Mouse (Mus musculus): ENCODE measurements at regions not wholly inside any gene's neighbourhood (a gene's known extent, or its start where the extent isn't known, plus 50 kb on each side); places are given as distances from the start of the nearest gene placed in this dataset.

GRCm38 (mm10) chr8:25324731-25325130 lies 500.6 kb upstream of the Adam5 start:
- Histone ChIP-seq H3K27me3 (replicated peaks; ENCODE audit: control insufficient read depth, insufficient read depth, low read length) (no peaks in the 10 kb centered on the region), H3K4me3 (ENCODE audit: low read depth, low read length) (no peak overlapping the region), H3K9me3 (ENCODE audit: control insufficient read depth, low read length) (no peaks in the 10 kb centered on the region), H3K4me2 (ENCODE audit: low read length) (no peak overlapping the region), H3K27ac (ENCODE audit: low read depth) (no peak overlapping the region), H3K4me1 (replicated peaks; ENCODE audit: control insufficient read depth, insufficient read depth, low read length) (no peaks in the 10 kb centered on the region; the same call in 1 of the 2 replicates), H3K36me3 (ENCODE audit: control insufficient read depth, insufficient read depth, low read length) (no peaks in the 10 kb centered on the region), H3K9ac (ENCODE audit: low read length) (no peak overlapping the region)
- no peak for DNase-seq (ENCODE audit: low spot score)
- WGBS: 79% methylated on average over 9 of the region's 9 CpGs
- ATAC-seq (replicated peaks; ENCODE audit: low FRiP score, low TSS enrichment, low read depth): no peak

DNA sequence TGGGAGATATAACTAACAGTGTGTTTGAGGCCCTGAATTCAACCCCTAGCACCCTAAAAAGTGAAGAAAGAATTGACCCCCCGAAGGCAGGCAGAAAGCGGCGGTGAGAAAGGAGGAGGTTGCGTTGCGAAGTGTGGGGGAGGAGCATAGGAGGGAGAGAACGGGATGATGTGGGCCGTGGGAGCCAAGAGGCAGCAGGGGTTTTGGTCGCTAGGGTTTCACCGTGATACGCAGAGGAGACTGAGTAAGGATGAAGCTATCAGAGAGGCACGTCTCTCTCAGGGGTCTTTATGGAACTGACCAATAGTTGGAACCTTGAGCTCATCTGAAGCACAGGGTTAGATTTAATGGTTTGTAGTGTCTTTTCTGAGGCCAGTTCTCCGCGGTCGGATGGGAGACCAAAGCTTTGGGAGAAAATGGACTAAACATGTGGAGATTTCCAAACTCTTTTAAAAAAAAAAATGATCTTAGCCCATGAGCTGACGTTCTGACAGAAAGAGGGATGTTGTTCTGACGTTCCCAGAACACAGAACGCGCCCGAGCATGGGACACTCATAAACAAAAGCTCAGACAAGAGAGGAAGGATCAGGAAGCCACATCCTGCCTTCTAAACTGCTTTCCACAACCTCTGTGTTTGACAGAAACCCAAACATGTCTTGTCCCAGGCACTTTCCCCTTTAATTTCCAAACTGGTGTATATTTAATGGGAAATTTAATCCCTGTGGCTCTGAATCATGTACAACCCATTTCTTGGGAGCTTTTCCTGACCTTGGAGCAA lies 499.7 kb upstream of the Adam5 start:
- Histone ChIP-seq H3K27ac (ENCODE audit: low read depth) (no peak overlapping the region; the same call in 1 of the 2 replicates), H3K36me3 (ENCODE audit: control insufficient read depth, insufficient read depth, low read length) (no peaks in the 10 kb centered on the region), H3K4me2 (ENCODE audit: low read length) (peak overlapping the region; percentile 4; the same call in 1 of the 2 replicates), H3K4me1 (replicated peaks; ENCODE audit: control insufficient read depth, insufficient read depth, low read length) (no peaks in the 10 kb centered on the region; the same call in 1 of the 2 replicates), H3K9me3 (ENCODE audit: control insufficient read depth, low read length) (no peaks in the 10 kb centered on the region), H3K4me3 (ENCODE audit: low read depth, low read length) (no peak overlapping the region), H3K27me3 (replicated peaks; ENCODE audit: control insufficient read depth, insufficient read depth, low read length) (no peaks in the 10 kb centered on the region), H3K9ac (ENCODE audit: low read length) (no peak overlapping the region)
- WGBS: 34% methylated on average over 19 of the region's 19 CpGs
- ATAC-seq (replicated peaks; ENCODE audit: low FRiP score, low TSS enrichment, low read depth) (no peak), DNase-seq (ENCODE audit: low spot score) (no peak)

- Histone ChIP-seq H3K9me3 (ENCODE audit: control insufficient read depth, low read length) (no peaks in the 10 kb centered on the region), H3K27me3 (replicated peaks; ENCODE audit: control insufficient read depth, insufficient read depth, low read length) (no peaks in the 10 kb centered on the region), H3K36me3 (ENCODE audit: control insufficient read depth, insufficient read depth, low read length) (no peaks in the 10 kb centered on the region), H3K4me1 (replicated peaks; ENCODE audit: control insufficient read depth, insufficient read depth, low read length) (no peaks in the 10 kb centered on the region), H3K4me2 (ENCODE audit: low read length) (no peak overlapping the region), H3K9ac (ENCODE audit: low read length) (no peak overlapping the region), H3K27ac (ENCODE audit: low read depth) (no peak overlapping the region), H3K4me3 (ENCODE audit: low read depth, low read length) (no peak overlapping the region)
- WGBS: 85% methylated on average over 4 of the region's 4 CpGs
- no peak for DNase-seq (ENCODE audit: low spot score)
- no peak for ATAC-seq (replicated peaks; ENCODE audit: low FRiP score, low TSS enrichment, low read depth)
Measured at GRCm38 (mm10) chr8:25316383-25316782, 492.2 kb upstream of the Adam5 start.

DNA sequence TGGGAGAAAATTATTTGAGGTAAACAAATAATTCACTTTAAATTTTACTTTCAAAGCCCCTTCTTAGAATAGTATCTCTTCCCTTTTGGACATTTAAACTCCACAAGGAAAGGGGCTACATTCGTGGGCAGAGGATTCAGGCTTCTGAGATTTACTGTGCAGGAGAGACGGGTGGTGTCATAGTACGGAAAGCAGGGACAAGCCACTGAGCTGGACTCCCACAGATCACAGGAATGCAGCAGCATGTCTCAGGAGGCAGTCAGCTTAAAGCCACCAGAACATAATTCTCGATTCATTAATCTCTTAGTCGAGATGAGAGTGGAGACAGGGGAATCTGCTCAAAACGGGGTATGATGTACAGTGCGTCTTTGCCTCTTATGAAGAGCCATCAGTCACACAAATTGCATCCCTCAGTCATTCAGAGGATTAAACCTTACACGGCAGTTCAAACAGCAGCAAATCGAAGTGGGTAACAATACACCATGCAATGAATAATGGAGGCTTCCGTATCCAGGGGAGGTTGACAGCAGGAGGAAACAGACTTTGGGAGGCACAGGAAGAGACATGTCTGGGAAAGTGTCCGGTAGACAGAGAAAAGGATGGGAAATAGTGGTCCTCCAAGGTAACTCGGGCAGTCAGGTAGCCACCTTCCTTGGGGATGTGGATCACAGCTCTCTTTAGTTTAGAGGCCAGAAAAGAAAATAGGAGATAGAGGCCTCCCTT lies 487.8 kb upstream of the Adam5 start:
- ATAC-seq (replicated peaks; ENCODE audit: low FRiP score, low TSS enrichment, low read depth) (no peak), DNase-seq (ENCODE audit: low spot score) (no peak)
- Histone ChIP-seq H3K4me3 (ENCODE audit: low read depth, low read length) (no peak overlapping the region), H3K9ac (ENCODE audit: low read length) (no peak overlapping the region), H3K9me3 (ENCODE audit: control insufficient read depth, low read length) (no peaks in the 10 kb centered on the region), H3K27ac (ENCODE audit: low read depth) (no peak overlapping the region), H3K4me2 (ENCODE audit: low read length) (no peak overlapping the region), H3K36me3 (ENCODE audit: control insufficient read depth, insufficient read depth, low read length) (no peaks in the 10 kb centered on the region), H3K4me1 (replicated peaks; ENCODE audit: control insufficient read depth, insufficient read depth, low read length) (no peaks in the 10 kb centered on the region), H3K27me3 (replicated peaks; ENCODE audit: control insufficient read depth, insufficient read depth, low read length) (no peaks in the 10 kb centered on the region)
- WGBS: 49% methylated on average over 12 of the region's 12 CpGs

DNA sequence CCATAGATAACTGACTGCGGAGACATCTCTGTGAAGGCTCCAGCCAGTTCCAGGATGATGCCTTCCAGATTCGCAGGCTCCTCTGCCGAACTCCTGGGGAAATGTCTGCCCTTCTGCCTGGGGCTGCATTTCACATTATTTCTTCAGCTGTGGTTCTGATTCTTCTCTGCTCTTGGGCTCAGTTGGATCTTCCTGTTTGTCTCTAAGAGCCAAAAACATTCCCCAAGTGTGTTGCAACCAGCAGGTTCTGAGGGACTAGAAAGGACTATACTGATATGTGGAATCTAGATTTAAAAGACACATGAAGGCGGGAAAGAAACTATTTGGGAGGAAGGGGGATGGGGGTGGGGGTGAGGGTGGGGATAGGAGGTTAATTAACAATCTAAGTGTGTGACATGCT lies 483.8 kb upstream of the Adam5 start:
- no peaks in the 10 kb centered on the region; the same call in 1 of the 2 replicates for H3K4me1 ChIP-seq (replicated peaks; ENCODE audit: control insufficient read depth, insufficient read depth, low read length)
- no peak overlapping the region for H3K4me3 ChIP-seq (ENCODE audit: low read depth, low read length)
- no peaks in the 10 kb centered on the region for H3K27me3 ChIP-seq (replicated peaks; ENCODE audit: control insufficient read depth, insufficient read depth, low read length)
- no peak for ATAC-seq (replicated peaks; ENCODE audit: low FRiP score, low TSS enrichment, low read depth)
- no peak overlapping the region for H3K4me2 ChIP-seq (ENCODE audit: low read length)
- no peak overlapping the region for H3K27ac ChIP-seq (ENCODE audit: low read depth)
- no peaks in the 10 kb centered on the region for H3K9me3 ChIP-seq (ENCODE audit: control insufficient read depth, low read length)
- H3K36me3 ChIP-seq (ENCODE audit: control insufficient read depth, insufficient read depth, low read length): no peaks in the 10 kb centered on the region
- H3K9ac ChIP-seq (ENCODE audit: low read length): no peak overlapping the region
- 86% methylated on average over 4 of the region's 4 CpGs for WGBS
- DNase-seq (ENCODE audit: low spot score): no peak

DNA sequence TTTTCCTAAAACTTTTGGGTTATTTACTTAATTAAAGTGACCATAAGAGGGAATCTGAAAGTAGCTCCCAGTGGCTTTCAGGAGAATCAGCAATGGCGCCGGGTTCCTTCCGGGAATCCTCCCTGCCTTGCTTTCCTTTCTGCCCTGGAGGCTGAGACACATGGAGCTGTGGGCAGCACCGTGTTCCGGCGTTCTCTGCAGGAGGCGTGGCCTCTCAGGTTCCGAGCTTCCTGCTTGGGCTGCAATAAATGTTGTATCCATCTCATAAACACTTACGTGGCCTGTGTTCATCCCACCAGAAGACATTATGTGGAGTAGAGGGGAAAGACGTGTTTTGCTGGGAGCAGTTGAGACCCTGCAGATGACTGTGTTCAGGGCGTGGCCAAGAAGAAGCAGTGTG lies 483.3 kb upstream of the Adam5 start:
- Histone ChIP-seq H3K9me3 (ENCODE audit: control insufficient read depth, low read length) (no peaks in the 10 kb centered on the region), H3K4me1 (replicated peaks; ENCODE audit: control insufficient read depth, insufficient read depth, low read length) (no peaks in the 10 kb centered on the region; the same call in 1 of the 2 replicates), H3K27ac (ENCODE audit: low read depth) (no peak overlapping the region), H3K4me2 (ENCODE audit: low read length) (no peak overlapping the region), H3K36me3 (ENCODE audit: control insufficient read depth, insufficient read depth, low read length) (no peaks in the 10 kb centered on the region), H3K9ac (ENCODE audit: low read length) (no peak overlapping the region), H3K4me3 (ENCODE audit: low read depth, low read length) (no peak overlapping the region), H3K27me3 (replicated peaks; ENCODE audit: control insufficient read depth, insufficient read depth, low read length) (no peaks in the 10 kb centered on the region)
- DNase-seq (ENCODE audit: low spot score) (no peak), ATAC-seq (replicated peaks; ENCODE audit: low FRiP score, low TSS enrichment, low read depth) (no peak)
- 67% methylated on average over 11 of the region's 11 CpGs for WGBS

DNA sequence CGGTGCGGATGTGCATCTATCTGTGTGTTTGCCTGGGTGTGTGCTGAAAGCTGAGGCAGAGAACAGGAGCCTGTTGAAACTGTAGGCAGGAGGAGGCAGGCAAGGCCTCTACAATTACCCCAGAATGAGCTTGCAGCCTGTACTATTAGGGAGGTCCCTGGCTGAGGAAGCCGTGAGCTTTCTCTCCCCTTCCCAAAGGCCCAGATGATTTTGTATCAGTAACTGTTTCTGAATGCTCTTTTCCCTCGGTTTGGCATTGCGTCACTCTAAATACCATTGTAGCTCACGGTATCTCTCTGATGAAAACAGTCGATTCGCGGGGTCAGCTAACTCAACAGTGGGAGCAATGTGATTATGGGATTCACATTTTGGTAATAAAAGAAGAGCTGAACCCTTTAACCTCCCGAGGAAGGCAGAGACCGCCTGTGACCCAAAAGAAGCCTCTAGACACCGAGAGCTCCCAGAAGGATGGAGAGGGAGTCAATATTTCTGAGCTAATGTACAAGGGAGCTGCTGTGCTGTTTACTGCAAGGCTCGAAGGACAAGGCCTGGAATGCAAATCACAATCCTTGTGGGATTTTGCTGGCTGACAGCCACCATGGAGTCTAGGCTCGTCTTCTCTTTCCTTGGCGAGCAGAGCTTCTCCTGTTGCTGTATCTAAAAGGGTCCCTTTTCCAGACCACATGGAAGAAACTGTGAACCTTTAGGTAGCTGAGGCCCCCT lies 482.8 kb upstream of the Adam5 start:
- 72% methylated on average over 15 of the region's 15 CpGs for WGBS
- no peak overlapping the region for H3K27ac ChIP-seq (ENCODE audit: low read depth)
- H3K4me1 ChIP-seq (replicated peaks; ENCODE audit: control insufficient read depth, insufficient read depth, low read length): no peaks in the 10 kb centered on the region; the same call in 1 of the 2 replicates
- no peak overlapping the region for H3K4me2 ChIP-seq (ENCODE audit: low read length)
- no peaks in the 10 kb centered on the region for H3K9me3 ChIP-seq (ENCODE audit: control insufficient read depth, low read length)
- no peak overlapping the region for H3K9ac ChIP-seq (ENCODE audit: low read length)
- H3K4me3 ChIP-seq (ENCODE audit: low read depth, low read length): no peak overlapping the region
- no peaks in the 10 kb centered on the region for H3K27me3 ChIP-seq (replicated peaks; ENCODE audit: control insufficient read depth, insufficient read depth, low read length)
- no peak for ATAC-seq (replicated peaks; ENCODE audit: low FRiP score, low TSS enrichment, low read depth)
- H3K36me3 ChIP-seq (ENCODE audit: control insufficient read depth, insufficient read depth, low read length): no peaks in the 10 kb centered on the region
- no peak for DNase-seq (ENCODE audit: low spot score)

All from intestine, embryonic 14.5 days (tissue).